Mouse (Mus musculus): Measurements from ENCODE around the gene Nlrp14. TPM values are rescaled to one million over a fixed set of nuclear protein-coding genes. Genes with fewer than 3 reads are reported as not detected.

The Nlrp14 gene
- 208 TPM for polyA plus RNA-seq (2014; fragmentation: Illumina TruSeq; extraction: RNeasy Lipid Tissue Mini Kit (QIAGEN cat#74804))

GRCm38 (mm10) chr7:107166690-107167089 lies at the start of gene Nlrp14:
Nlrp14 (plus strand) TSS chr7:107166990.

GRCm38 (mm10) chr7:107130983-107131382 lies 35.8 kb upstream of the Nlrp14 start, which contains the start of gene Olfr715:
Olfr715 (minus strand) TSS chr7:107131083.

GRCm38 (mm10) chr7:107138027-107138426 lies 28.8 kb upstream of the Nlrp14 start, which contains the start of gene Olfr716:
Olfr716 (plus strand) TSS chr7:107138327.

GRCm38 (mm10) chr7:107209204-107209860 lies 42.5 kb downstream of the Nlrp14 start, which contains the start of gene Rbmxl2:
Rbmxl2 (plus strand) TSS chr7:107209445.

Other genes with a start within 250 kb of the Nlrp14 start
- not detected for gene Olfr709-ps1, start 234.8 kb upstream of the Nlrp14 start, polyA plus RNA-seq (2014; fragmentation: Illumina TruSeq; extraction: RNeasy Lipid Tissue Mini Kit (QIAGEN cat#74804))
- not detected for gene Olfr710, start 218.7 kb upstream of the Nlrp14 start, polyA plus RNA-seq (2014; fragmentation: Illumina TruSeq; extraction: RNeasy Lipid Tissue Mini Kit (QIAGEN cat#74804))
- gene Olfr6, start 203.1 kb upstream of the Nlrp14 start, polyA plus RNA-seq (2014; fragmentation: Illumina TruSeq; extraction: RNeasy Lipid Tissue Mini Kit (QIAGEN cat#74804)): not detected
- gene Olfr711, start 191.5 kb upstream of the Nlrp14 start, polyA plus RNA-seq (2014; fragmentation: Illumina TruSeq; extraction: RNeasy Lipid Tissue Mini Kit (QIAGEN cat#74804)): not detected
- not detected for gene Olfr2, start 160.9 kb upstream of the Nlrp14 start, polyA plus RNA-seq (2014; fragmentation: Illumina TruSeq; extraction: RNeasy Lipid Tissue Mini Kit (QIAGEN cat#74804))
- gene Olfr713, start 135.8 kb upstream of the Nlrp14 start, polyA plus RNA-seq (2014; fragmentation: Illumina TruSeq; extraction: RNeasy Lipid Tissue Mini Kit (QIAGEN cat#74804)): not detected
- gene Olfr714, start 96.0 kb upstream of the Nlrp14 start, polyA plus RNA-seq (2014; fragmentation: Illumina TruSeq; extraction: RNeasy Lipid Tissue Mini Kit (QIAGEN cat#74804)): not detected
- gene Olfr17, start 73.8 kb upstream of the Nlrp14 start, polyA plus RNA-seq (2014; fragmentation: Illumina TruSeq; extraction: RNeasy Lipid Tissue Mini Kit (QIAGEN cat#74804)): not detected
- not detected for gene Olfr715b, start 56.6 kb upstream of the Nlrp14 start, polyA plus RNA-seq (2014; fragmentation: Illumina TruSeq; extraction: RNeasy Lipid Tissue Mini Kit (QIAGEN cat#74804))
- not detected for gene Olfr715, start 35.9 kb upstream of the Nlrp14 start, polyA plus RNA-seq (2014; fragmentation: Illumina TruSeq; extraction: RNeasy Lipid Tissue Mini Kit (QIAGEN cat#74804))
- not detected for gene Olfr716, start 28.7 kb upstream of the Nlrp14 start, polyA plus RNA-seq (2014; fragmentation: Illumina TruSeq; extraction: RNeasy Lipid Tissue Mini Kit (QIAGEN cat#74804))
- gene Rbmxl2, start 42.5 kb downstream of the Nlrp14 start, polyA plus RNA-seq (2014; fragmentation: Illumina TruSeq; extraction: RNeasy Lipid Tissue Mini Kit (QIAGEN cat#74804)): not detected
- 2.8 TPM for gene Syt9, start 203.7 kb downstream of the Nlrp14 start, polyA plus RNA-seq (2014; fragmentation: Illumina TruSeq; extraction: RNeasy Lipid Tissue Mini Kit (QIAGEN cat#74804))